Mouse (Mus musculus): ENCODE data around the gene Ano5.

The Ano5 gene

GRCm38 (mm10) chr7:51510671-51511651 lies at the start of gene Ano5:
Ano5 (plus strand) TSS chr7:51511029.
- DNase-seq (ENCODE audit: low spot score) = no peak

GRCm38 (mm10) chr7:51499396-51499795 lies 11.4 kb upstream of the Ano5 start:
- DNase-seq (ENCODE audit: low spot score) = no peak

- DNase-seq (ENCODE audit: low spot score) = no peak
Observed at GRCm38 (mm10) chr7:51503940-51504339, 6.9 kb upstream of the Ano5 start.

GRCm38 (mm10) chr7:51510147-51510546 lies 682 bp upstream of the Ano5 start:
- no peak for DNase-seq (ENCODE audit: low spot score)

GRCm38 (mm10) chr7:51539344-51539743 lies 28.5 kb downstream of the Ano5 start:
- DNase-seq (ENCODE audit: low spot score) = no peak

GRCm38 (mm10) chr7:51540736-51541135 lies 29.9 kb downstream of the Ano5 start:
- DNase-seq (ENCODE audit: low spot score) = no peak

- DNase-seq (ENCODE audit: low spot score) = no peak
Observed at GRCm38 (mm10) chr7:51600021-51600420, 89.2 kb downstream of the Ano5 start.

GRCm38 (mm10) chr7:51603741-51604140 lies 92.9 kb downstream of the Ano5 start:
- DNase-seq (ENCODE audit: low spot score) = no peak

- DNase-seq (ENCODE audit: low spot score) = no peak
Observed at GRCm38 (mm10) chr7:51614404-51614803, 103.6 kb downstream of the Ano5 start.

GRCm38 (mm10) chr7:51617941-51618340 lies 107.1 kb downstream of the Ano5 start:
- DNase-seq (ENCODE audit: low spot score) = no peak

- DNase-seq (ENCODE audit: low spot score) = no peak
Observed at GRCm38 (mm10) chr7:51618412-51618811, 107.6 kb downstream of the Ano5 start.

GRCm38 (mm10) chr7:51619977-51620376 lies 109.1 kb downstream of the Ano5 start:
- DNase-seq (ENCODE audit: low spot score) = no peak

- DNase-seq (ENCODE audit: low spot score) = no peak
Observed at GRCm38 (mm10) chr7:51621694-51622145, 110.9 kb downstream of the Ano5 start, which contains the start of gene Slc17a6. Slc17a6 (plus strand) TSS chr7:51622006.

- no peak for DNase-seq (ENCODE audit: low spot score)
Observed at GRCm38 (mm10) chr7:51622196-51622595, 111.4 kb downstream of the Ano5 start.

- no peak for DNase-seq (ENCODE audit: low spot score)
Observed at GRCm38 (mm10) chr7:51622666-51623065, 111.8 kb downstream of the Ano5 start.

- DNase-seq (ENCODE audit: low spot score) = no peak
Observed at GRCm38 (mm10) chr7:51624336-51624897, 113.6 kb downstream of the Ano5 start.

GRCm38 (mm10) chr7:51625161-51625560 lies 114.3 kb downstream of the Ano5 start:
- no peak for DNase-seq (ENCODE audit: low spot score)

GRCm38 (mm10) chr7:51625591-51626255 lies 114.9 kb downstream of the Ano5 start:
- no peak for DNase-seq (ENCODE audit: low spot score)

- DNase-seq (ENCODE audit: low spot score) = no peak
Observed at GRCm38 (mm10) chr7:51626451-51627000, 115.7 kb downstream of the Ano5 start.

GRCm38 (mm10) chr7:51627001-51627631 lies 116.3 kb downstream of the Ano5 start:
- DNase-seq (ENCODE audit: low spot score) = no peak

GRCm38 (mm10) chr7:51627666-51628065 lies 116.8 kb downstream of the Ano5 start:
- no peak for DNase-seq (ENCODE audit: low spot score)

- no peak for DNase-seq (ENCODE audit: low spot score)
Observed at GRCm38 (mm10) chr7:51628349-51628748, 117.5 kb downstream of the Ano5 start.
